Mouse (Mus musculus): Measurements from ENCODE around the gene 6430571L13Rik.

DNA sequence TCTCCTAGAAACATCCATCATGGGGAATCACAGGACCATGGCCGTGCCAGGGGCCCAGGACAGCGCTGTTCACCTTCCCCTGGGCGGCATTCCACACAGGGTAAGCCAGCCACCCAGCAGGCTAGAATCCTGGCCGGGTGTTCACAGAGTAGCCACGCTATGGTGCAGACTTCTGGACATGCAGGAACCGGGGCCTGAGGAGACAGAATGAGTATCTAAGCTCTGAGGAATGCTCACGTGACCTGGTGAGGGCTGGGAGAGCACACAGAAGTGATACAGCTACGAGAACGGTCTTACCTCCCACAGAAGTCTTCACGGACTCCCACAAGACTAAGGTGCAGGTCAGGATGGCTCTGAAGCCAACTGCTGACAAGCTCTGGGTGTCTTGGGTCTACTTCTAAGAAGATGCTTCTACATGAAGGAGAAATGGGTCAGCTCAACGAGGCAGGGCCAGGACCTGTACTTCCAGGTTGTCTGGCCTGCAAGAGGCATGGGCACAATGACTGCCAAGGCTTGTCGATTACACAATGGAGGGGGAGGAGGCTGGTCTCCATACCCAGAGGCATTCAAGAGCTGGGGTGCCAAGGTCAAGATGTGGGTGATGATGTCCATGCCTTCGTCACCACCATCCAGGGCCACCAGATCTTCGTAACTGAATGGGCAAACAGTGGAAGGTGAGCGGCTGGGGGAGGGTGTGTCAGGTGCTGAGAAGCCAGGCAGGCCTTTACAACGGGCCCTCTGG lies 12.4 kb upstream of the 6430571L13Rik start:
- TF ChIP-seq SMC3 (IDR thresholded peaks at IDR 0.05; ENCODE audit: low read depth, low read length) (no peak), CTCF (conservative IDR thresholded peaks at IDR 0.05 in 1 of 2, IDR thresholded peaks at IDR 0.05 in 1 of 2; ENCODE audit: low read depth in 2 of 2, low read length in 2 of 2) (no peak), USF2 (conservative IDR thresholded peaks at IDR 0.05; ENCODE audit: low read depth, low read length) (no peak), UBTF (IDR thresholded peaks at IDR 0.05; ENCODE audit: low read depth, low read length) (no peak), POLR2A (IDR thresholded peaks at IDR 0.05; ENCODE audit: low read depth, low read length) (no peak), SIN3A (IDR thresholded peaks at IDR 0.05; ENCODE audit: low read length) (no peak), ETS1 (conservative IDR thresholded peaks at IDR 0.05; ENCODE audit: low read depth, low read length) (no peak), USF1 (IDR thresholded peaks at IDR 0.05; ENCODE audit: low read depth, low read length) (no peak), E2F4 (IDR thresholded peaks at IDR 0.05; ENCODE audit: insufficient replicate concordance, low read depth, low read length) (no peak), JUN (IDR thresholded peaks at IDR 0.05; ENCODE audit: insufficient read depth, low read depth, low read length) (no peak)

Data from CH12.LX (cell line).